Mouse (Mus musculus) G1E (cell line): ENCODE measurements around the gene Efna4.

ENCODE experiments used
- CTCF ChIP-seq: IDR thresholded peaks from 2 replicates; pipeline ENCODE4 v1.5.1; 2012; ENCODE audit warnings: low read depth, low read length, inconsistent platforms, mixed read lengths
- GATA1 ChIP-seq: IDR thresholded peaks from 2 replicates; pipeline ENCODE4 v1.6.1; 2012; ENCODE audit warnings: borderline replicate concordance, low read length, inconsistent platforms, mixed read lengths
- POLR2AphosphoS5 ChIP-seq: IDR thresholded peaks from 2 replicates; pipeline ENCODE4 v1.6.1; 2012; ENCODE audit warnings: low read depth, low read length, inconsistent platforms; ENCODE audit not compliant: insufficient replicate concordance
- TAL1 ChIP-seq: conservative IDR thresholded peaks from 2 replicates; pipeline ENCODE4 v1.6.1; 2012; ENCODE audit warnings: low read depth, low read length, inconsistent platforms, mixed read lengths

- TF ChIP-seq CTCF (no peak), GATA1 (no peak), POLR2AphosphoS5 (no peak), TAL1 (no peak)
Observed at GRCm38 (mm10) chr3:89381233-89381632, 43.4 kb upstream of the Efna4 start.
